Mouse (Mus musculus) testis, adult 2 months (tissue): ENCODE data around the gene Olfr209. TPM values are rescaled to one million over a fixed set of nuclear protein-coding genes. Genes with fewer than 3 reads are reported as not detected.

Experiments used
- H3K27ac ChIP-seq: fragments of 200-500 bp; 2 replicates; pipeline ENCODE4 v1.5.1; 2012; ENCODE audit warnings: low read depth, low read length; ENCODE audit not compliant: control insufficient read depth, insufficient read depth
- H3K27me3 ChIP-seq: fragments of 200-500 bp; 2 replicates; pipeline ENCODE4 v1.6.1; 2012; ENCODE audit warnings: mild to moderate bottlenecking, low read length, moderate library complexity; ENCODE audit not compliant: control insufficient read depth, insufficient read depth
- H3K36me3 ChIP-seq: fragments of 200-500 bp; 2 replicates; pipeline ENCODE4 v1.6.1; 2012; ENCODE audit warnings: mild to moderate bottlenecking, low read length; ENCODE audit not compliant: control insufficient read depth, insufficient read depth
- H3K4me1 ChIP-seq: fragments of 200-500 bp; 2 replicates; pipeline ENCODE4 v1.6.1; 2012; ENCODE audit warnings: low read length; ENCODE audit not compliant: control insufficient read depth, insufficient read depth
- H3K4me3 ChIP-seq: fragments of 200-500 bp; 2 replicates; pipeline ENCODE4 v1.5.1; 2012; ENCODE audit warnings: low read depth, mild to moderate bottlenecking, low read length, moderate library complexity, mixed read lengths; ENCODE audit not compliant: control insufficient read depth
- CTCF ChIP-seq: fragments of 200-500 bp; IDR thresholded peaks from 2 replicates; pipeline ENCODE4 v1.5.1; 2012; ENCODE audit warnings: low read depth, mild to moderate bottlenecking, inconsistent platforms, low read length, moderate library complexity; ENCODE audit not compliant: control insufficient read depth, insufficient read depth, insufficient replicate concordance
- POLR2A ChIP-seq: fragments of 200-500 bp; IDR thresholded peaks from 2 replicates; pipeline ENCODE4 v1.6.1; 2012; ENCODE audit warnings: low read depth, mild to moderate bottlenecking, inconsistent platforms, low read length, moderate library complexity; ENCODE audit not compliant: control insufficient read depth
- polyA plus RNA-seq: library from polyadenylated mRNA; depleted of rRNA; stranded (reverse); fragments of >200 nt; gene quantifications from 2 replicates; pipeline ENCODE4 v1.2.3, GENCODE M21; 2012; rRNA removed

Gene Olfr209
- polyA plus RNA-seq, result not detected in 2 replicates

DNA sequence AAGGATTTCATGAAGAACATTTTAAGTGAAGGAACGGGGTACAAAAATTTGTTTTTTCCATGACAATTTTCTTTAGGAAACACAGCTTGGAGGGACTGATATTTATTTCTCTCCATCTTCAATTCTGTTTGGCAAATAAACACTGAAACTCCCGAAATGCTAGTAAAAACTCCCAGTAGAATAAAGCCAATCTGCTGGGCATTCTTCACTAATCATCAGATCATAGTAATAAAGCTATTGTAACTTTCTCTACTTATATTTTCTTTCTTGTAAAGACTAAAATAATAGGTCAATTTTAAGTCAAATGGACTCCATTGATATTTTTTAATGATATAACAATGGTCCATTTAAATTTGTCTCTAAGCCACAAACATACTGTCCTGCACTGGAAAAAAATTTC, at the start of gene Olfr209:
Gene Olfr209 (minus strand): TSS at position 101 of the 400 bp plus-strand sequence.
- no peak for TF ChIP-seq POLR2A
- no peak within 1 kb of the TSS for H3K4me3 ChIP-seq
- H3K36me3 ChIP-seq, result no peaks in the 10 kb centered on the region
- H3K27ac ChIP-seq, result no peak within 1 kb of the TSS
- H3K4me1 ChIP-seq, result no peaks in the 10 kb centered on the region
- no peaks in the 10 kb centered on the region for H3K27me3 ChIP-seq

GRCm38 (mm10) chr16:59413475-59413874, 49.7 kb upstream of the Olfr209 start:
- Histone ChIP-seq H3K4me1 (no peaks in the 10 kb centered on the region), H3K27ac (no peak overlapping the region), H3K27me3 (no peaks in the 10 kb centered on the region), H3K4me3 (no peak overlapping the region), H3K36me3 (no peaks in the 10 kb centered on the region)
- no peak for TF ChIP-seq POLR2A
- no peak for TF ChIP-seq CTCF

DNA sequence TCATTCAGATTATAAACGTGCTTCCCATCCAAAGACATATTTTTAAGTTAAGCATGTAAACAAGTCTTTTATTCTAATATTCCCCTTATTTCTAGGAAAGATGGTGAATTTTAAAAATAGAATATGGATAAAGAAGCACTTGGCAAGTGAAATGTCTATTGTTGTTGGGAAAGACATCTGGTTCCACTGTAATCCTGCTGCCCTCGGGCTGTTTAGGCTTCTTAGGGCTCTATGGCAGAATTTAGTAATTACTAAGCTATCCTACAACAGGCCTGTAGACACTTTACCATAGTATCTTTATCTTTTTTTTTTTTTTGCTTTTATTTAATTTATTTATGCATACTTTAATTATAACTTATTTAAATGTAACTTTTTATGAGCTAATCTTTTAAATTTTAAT, 46.0 kb upstream of the Olfr209 start:
- Histone ChIP-seq H3K4me1 (no peaks in the 10 kb centered on the region), H3K4me3 (no peak overlapping the region), H3K36me3 (no peaks in the 10 kb centered on the region), H3K27ac (no peak overlapping the region), H3K27me3 (no peaks in the 10 kb centered on the region)
- TF ChIP-seq CTCF (no peak), POLR2A (no peak)

GRCm38 (mm10) chr16:59409341-59409748, 45.6 kb upstream of the Olfr209 start:
- no peak overlapping the region for H3K4me3 ChIP-seq
- no peaks in the 10 kb centered on the region for H3K27me3 ChIP-seq
- H3K36me3 ChIP-seq, result no peaks in the 10 kb centered on the region
- H3K4me1 ChIP-seq, result no peaks in the 10 kb centered on the region
- H3K27ac ChIP-seq, result no peak overlapping the region
- TF ChIP-seq CTCF (no peak), POLR2A (no peak)

DNA sequence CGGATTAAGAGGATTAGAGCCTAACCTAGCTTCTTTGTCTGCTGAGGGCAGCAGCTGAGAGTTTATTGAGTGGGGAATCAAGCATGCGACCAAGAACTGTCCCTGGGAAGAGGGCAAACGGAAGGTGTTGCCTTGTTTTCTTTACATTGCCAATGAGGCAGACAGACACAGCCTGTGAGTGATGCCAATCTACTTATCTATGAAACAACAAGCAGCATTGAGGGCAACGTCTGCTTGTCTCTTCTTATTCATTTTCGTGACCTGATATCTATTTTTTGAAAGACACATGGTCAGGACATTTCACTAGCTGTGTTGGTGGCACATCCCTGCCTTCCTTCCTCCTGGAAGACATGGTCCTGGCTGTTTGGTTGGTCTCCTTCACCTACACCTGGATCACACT, 43.2 kb upstream of the Olfr209 start, which contains the start of gene Gabrr3:
Gene Gabrr3 (plus strand): TSS at position 301 of the 400 bp plus-strand sequence.
- Histone ChIP-seq H3K4me3 (no peak within 1 kb of the TSS), H3K27me3 (no peaks in the 10 kb centered on the region), H3K27ac (no peak within 1 kb of the TSS), H3K36me3 (no peaks in the 10 kb centered on the region), H3K4me1 (no peaks in the 10 kb centered on the region; the same call in 1 of the 2 replicates)
- no peak for TF ChIP-seq POLR2A
- TF ChIP-seq CTCF, result no peak

DNA sequence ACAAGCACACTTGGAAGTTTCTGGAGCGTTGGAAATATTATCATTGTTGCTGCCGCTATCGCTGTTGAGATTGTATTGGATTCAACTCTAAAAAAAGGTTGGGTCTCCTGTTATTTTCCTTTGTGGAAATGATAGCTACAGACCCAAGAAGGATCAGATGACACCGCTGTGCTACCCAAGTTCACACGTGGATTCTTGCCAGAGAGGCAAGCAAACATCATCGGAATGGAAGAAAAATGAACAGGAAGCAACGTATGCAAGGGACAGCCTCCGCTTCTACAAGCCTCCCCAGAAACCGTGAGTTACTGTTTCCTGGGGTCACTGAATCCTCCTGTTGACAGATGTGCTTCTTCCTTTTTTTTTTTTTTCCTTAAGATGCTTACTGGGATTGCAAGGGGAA, 41.0 kb upstream of the Olfr209 start:
- H3K36me3 ChIP-seq, result no peaks in the 10 kb centered on the region
- H3K27ac ChIP-seq, result no peak overlapping the region
- TF ChIP-seq POLR2A (no peak), CTCF (no peak)
- no peak overlapping the region for H3K4me3 ChIP-seq
- no peaks in the 10 kb centered on the region for H3K27me3 ChIP-seq
- H3K4me1 ChIP-seq, result no peaks in the 10 kb centered on the region; the same call in 1 of the 2 replicates

- H3K27ac ChIP-seq, result no peak overlapping the region
- TF ChIP-seq POLR2A (no peak), CTCF (no peak)
- no peaks in the 10 kb centered on the region; the same call in 1 of the 2 replicates for H3K4me1 ChIP-seq
- H3K27me3 ChIP-seq, result no peaks in the 10 kb centered on the region
- no peaks in the 10 kb centered on the region for H3K36me3 ChIP-seq
- H3K4me3 ChIP-seq, result no peak overlapping the region
Observed at GRCm38 (mm10) chr16:59403684-59404083, 39.9 kb upstream of the Olfr209 start.

GRCm38 (mm10) chr16:59401985-59402384, 38.2 kb upstream of the Olfr209 start:
- Histone ChIP-seq H3K4me3 (no peak overlapping the region), H3K36me3 (no peaks in the 10 kb centered on the region), H3K4me1 (no peaks in the 10 kb centered on the region; the same call in 1 of the 2 replicates), H3K27ac (no peak overlapping the region), H3K27me3 (no peaks in the 10 kb centered on the region)
- TF ChIP-seq POLR2A (no peak), CTCF (no peak)
